Mouse (Mus musculus): Measurements from ENCODE around the gene Tollip. TPM values are rescaled to one million over a fixed set of nuclear protein-coding genes. Genes with fewer than 3 reads are reported as not detected.
A peak's percentile ranks its signal among the peaks of the same experiment; 100 is the strongest.

The Tollip gene
- polyA plus RNA-seq, 1 experiment from 2014 or later = 24.5 TPM

DNA sequence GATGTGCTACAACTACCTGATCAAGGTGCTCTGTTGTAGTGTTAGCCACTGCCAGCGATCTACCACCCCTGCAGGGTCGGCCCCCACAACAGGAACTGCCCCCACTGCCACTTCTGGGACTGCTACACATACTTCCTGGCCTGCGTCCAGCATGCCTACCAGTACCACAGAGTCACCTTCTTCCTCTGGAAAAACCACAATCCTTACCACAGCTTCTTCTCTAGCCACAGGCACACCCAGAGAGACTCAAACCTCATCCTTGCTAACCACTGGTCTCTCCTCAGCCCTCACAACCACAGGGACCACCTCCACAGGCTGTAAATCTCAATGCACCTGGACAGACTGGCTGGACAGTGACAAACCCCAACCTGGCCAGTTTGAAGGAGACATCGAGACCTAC is 57.3 kb downstream of the Tollip start:
- ATAC-seq (ENCODE audit: low read depth) = no peak
- no peak overlapping the region for H3K4me2 ChIP-seq (ENCODE audit: low read depth, low read length)
- H3K4me1 ChIP-seq (ENCODE audit: control insufficient read depth, low read depth, low read length) = no peaks in the 10 kb centered on the region
- no peaks in the 10 kb centered on the region for H3K27me3 ChIP-seq (ENCODE audit: control insufficient read depth, insufficient read depth, low read depth, low read length)
- no peaks in the 10 kb centered on the region for H3K9me3 ChIP-seq (replicated peaks; ENCODE audit: control insufficient read depth, low read length)
- H3K36me3 ChIP-seq (ENCODE audit: control insufficient read depth, insufficient read depth) = no peaks in the 10 kb centered on the region
- no peak overlapping the region for H3K27ac ChIP-seq (ENCODE audit: low read length)
- 20% methylated on average over 4 of the region's 4 CpGs for WGBS (ENCODE audit: insufficient replicate concordance)
- H3K4me3 ChIP-seq (ENCODE audit: low read depth, low read length) = no peak overlapping the region
- no peak overlapping the region for H3K9ac ChIP-seq (ENCODE audit: low read depth, low read length)

DNA sequence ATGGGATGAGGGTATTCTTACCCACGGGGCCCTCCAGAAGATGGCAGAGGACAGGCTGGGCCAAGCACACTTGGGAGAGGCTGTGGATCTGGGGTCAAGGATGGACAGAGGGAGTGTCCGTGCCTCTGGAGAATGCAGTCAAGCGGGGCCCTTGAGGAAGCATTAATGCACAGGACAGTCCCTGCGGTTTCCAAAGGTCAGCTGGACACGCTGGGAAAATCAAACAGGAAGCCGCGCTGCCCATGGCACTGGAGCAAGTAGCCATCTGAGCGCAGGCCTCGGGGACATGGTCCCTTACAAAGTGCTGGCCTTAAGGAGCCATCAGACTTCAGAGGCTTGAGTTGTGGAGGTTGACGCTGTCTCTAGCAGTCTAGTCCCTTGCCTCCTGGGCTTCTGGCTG is 78.0 kb downstream of the Tollip start:
- no peak for ATAC-seq (ENCODE audit: low read depth)
- 71% methylated on average over 10 of the region's 10 CpGs for WGBS (ENCODE audit: insufficient replicate concordance)
- no peak overlapping the region for H3K4me3 ChIP-seq (ENCODE audit: low read depth, low read length)
- H3K4me2 ChIP-seq (ENCODE audit: low read depth, low read length) = no peak overlapping the region
- no peaks in the 10 kb centered on the region for H3K4me1 ChIP-seq (ENCODE audit: control insufficient read depth, low read depth, low read length)
- no peaks in the 10 kb centered on the region for H3K36me3 ChIP-seq (ENCODE audit: control insufficient read depth, insufficient read depth)
- H3K9ac ChIP-seq (ENCODE audit: low read depth, low read length) = no peak overlapping the region
- H3K9me3 ChIP-seq (replicated peaks; ENCODE audit: control insufficient read depth, low read length) = no peaks in the 10 kb centered on the region
- no peaks in the 10 kb centered on the region for H3K27me3 ChIP-seq (ENCODE audit: control insufficient read depth, insufficient read depth, low read depth, low read length)
- H3K27ac ChIP-seq (ENCODE audit: low read length) = no peak overlapping the region

DNA sequence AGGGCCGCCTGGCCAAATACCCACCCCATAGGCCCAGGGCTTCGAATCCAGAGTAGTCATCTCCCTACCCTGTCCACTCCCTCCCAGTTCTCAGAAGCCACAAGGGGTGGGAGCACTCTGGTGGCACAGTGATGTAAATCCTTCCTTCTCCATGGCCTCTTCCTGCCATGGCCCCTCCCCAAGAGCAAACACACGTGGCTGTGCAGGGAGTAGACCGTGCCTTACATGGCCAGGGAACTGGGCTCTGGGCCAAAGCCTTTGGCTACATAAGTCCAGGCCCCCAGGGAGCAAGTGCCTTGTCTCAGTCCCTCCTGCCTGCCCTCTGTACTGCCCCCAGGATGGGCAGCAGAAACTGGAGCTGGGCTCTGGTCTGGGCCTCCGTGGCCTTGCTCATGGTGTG is 79.5 kb downstream of the Tollip start, which contains the start of gene Muc5b:
Muc5b (plus strand) TSS at position 292 of the 400 bp plus-strand sequence.
- Histone ChIP-seq H3K36me3 (ENCODE audit: control insufficient read depth, insufficient read depth) (no peaks in the 10 kb centered on the region), H3K4me1 (ENCODE audit: control insufficient read depth, low read depth, low read length) (no peaks in the 10 kb centered on the region), H3K27me3 (ENCODE audit: control insufficient read depth, insufficient read depth, low read depth, low read length) (no peaks in the 10 kb centered on the region), H3K9ac (ENCODE audit: low read depth, low read length) (no peak within 1 kb of the TSS), H3K9me3 (replicated peaks; ENCODE audit: control insufficient read depth, low read length) (no peaks in the 10 kb centered on the region), H3K4me3 (ENCODE audit: low read depth, low read length) (no peak within 1 kb of the TSS), H3K4me2 (ENCODE audit: low read depth, low read length) (no peak within 1 kb of the TSS), H3K27ac (ENCODE audit: low read length) (no peak within 1 kb of the TSS)
- 0 out of 2 replicates have a peak, but pooled peaks have one; percentile 16 for ATAC-seq (ENCODE audit: low read depth)
- 37% methylated on average over 5 of the region's 5 CpGs for WGBS (ENCODE audit: insufficient replicate concordance)

DNA sequence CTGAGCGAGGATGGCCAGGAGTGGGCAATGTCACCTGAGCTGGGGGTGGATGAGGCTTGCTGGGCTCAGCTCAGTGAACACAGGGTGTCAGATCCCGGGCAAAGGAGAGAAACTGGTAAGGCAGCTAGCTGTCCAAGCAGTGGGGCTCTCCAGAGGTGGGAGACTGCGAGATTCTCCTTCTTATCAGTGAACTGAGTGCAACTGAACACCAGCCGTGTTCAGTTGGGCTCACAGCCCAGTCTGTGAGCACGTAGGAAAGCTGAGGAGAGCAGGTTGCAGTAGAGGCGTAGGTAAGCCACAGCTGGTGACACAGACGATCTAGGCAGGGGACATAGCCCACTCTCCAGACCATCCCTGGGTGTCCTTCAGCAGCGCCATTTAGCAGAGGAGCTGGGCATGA is 81.9 kb downstream of the Tollip start:
- no peak for ATAC-seq (ENCODE audit: low read depth)
- no peaks in the 10 kb centered on the region for H3K9me3 ChIP-seq (replicated peaks; ENCODE audit: control insufficient read depth, low read length)
- H3K9ac ChIP-seq (ENCODE audit: low read depth, low read length) = no peak overlapping the region
- H3K4me2 ChIP-seq (ENCODE audit: low read depth, low read length) = no peak overlapping the region
- no peak overlapping the region for H3K4me3 ChIP-seq (ENCODE audit: low read depth, low read length)
- H3K27me3 ChIP-seq (ENCODE audit: control insufficient read depth, insufficient read depth, low read depth, low read length) = no peaks in the 10 kb centered on the region
- no peaks in the 10 kb centered on the region for H3K4me1 ChIP-seq (ENCODE audit: control insufficient read depth, low read depth, low read length)
- no peaks in the 10 kb centered on the region for H3K36me3 ChIP-seq (ENCODE audit: control insufficient read depth, insufficient read depth)
- 23% methylated on average over 8 of the region's 8 CpGs for WGBS (ENCODE audit: insufficient replicate concordance)
- H3K27ac ChIP-seq (ENCODE audit: low read length) = no peak overlapping the region

DNA sequence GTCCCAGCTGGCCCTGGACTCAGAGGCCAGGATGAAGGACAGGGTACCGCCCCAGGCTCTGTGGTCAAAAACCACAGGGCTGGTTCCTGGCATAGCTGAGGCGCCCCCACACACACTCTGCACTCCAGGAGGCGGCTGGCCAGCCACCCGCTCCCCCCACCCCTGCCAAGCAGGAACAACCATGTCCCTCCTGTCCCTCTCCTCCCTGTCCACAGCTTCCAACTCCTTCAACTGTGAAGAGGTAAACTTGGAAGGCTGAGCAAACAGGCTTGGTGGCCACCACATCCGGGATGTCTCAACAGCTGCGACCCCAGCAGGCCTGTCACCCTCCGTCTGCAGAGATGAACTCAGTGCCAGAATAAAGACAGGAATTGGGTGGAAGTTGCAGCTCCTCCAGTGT is 82.4 kb downstream of the Tollip start:
- H3K9ac ChIP-seq (ENCODE audit: low read depth, low read length) = no peak overlapping the region
- no peaks in the 10 kb centered on the region for H3K9me3 ChIP-seq (replicated peaks; ENCODE audit: control insufficient read depth, low read length)
- ATAC-seq (ENCODE audit: low read depth) = no peak
- H3K4me3 ChIP-seq (ENCODE audit: low read depth, low read length) = no peak overlapping the region
- H3K27ac ChIP-seq (ENCODE audit: low read length) = no peak overlapping the region
- H3K27me3 ChIP-seq (ENCODE audit: control insufficient read depth, insufficient read depth, low read depth, low read length) = no peaks in the 10 kb centered on the region
- H3K36me3 ChIP-seq (ENCODE audit: control insufficient read depth, insufficient read depth) = no peaks in the 10 kb centered on the region
- H3K4me1 ChIP-seq (ENCODE audit: control insufficient read depth, low read depth, low read length) = no peaks in the 10 kb centered on the region
- no peak overlapping the region for H3K4me2 ChIP-seq (ENCODE audit: low read depth, low read length)
- WGBS (ENCODE audit: insufficient replicate concordance) = 19% methylated on average over 7 of the region's 7 CpGs

Other genes starting within 250 kb of the Tollip start
- gene Muc2, start 228.2 kb downstream of the Tollip start, polyA plus RNA-seq (2015; fragmentation: Nextera tagmentation; extraction: Ambion mirVana) = 0.24 TPM in 1 of 2 replicates, not detected in the other
- gene Muc5ac, start 129.5 kb downstream of the Tollip start, polyA plus RNA-seq (2015; fragmentation: Nextera tagmentation; extraction: Ambion mirVana) = not detected in 2 replicates
- gene Muc5b, start 79.4 kb downstream of the Tollip start, polyA plus RNA-seq (2015; fragmentation: Nextera tagmentation; extraction: Ambion mirVana) = 0.01 TPM in 1 of 2 replicates, not detected in the other
- gene Brsk2, start 31.2 kb upstream of the Tollip start, polyA plus RNA-seq (2015; fragmentation: Nextera tagmentation; extraction: Ambion mirVana) = 0.09 and 0.21 TPM in 2 replicates
- gene Mob2, start 142.6 kb upstream of the Tollip start, polyA plus RNA-seq (2015; fragmentation: Nextera tagmentation; extraction: Ambion mirVana) = 58.9 and 60.7 TPM in 2 replicates
- 2.8 TPM in 2 replicates for gene Dusp8, start 177.3 kb upstream of the Tollip start, polyA plus RNA-seq (2015; fragmentation: Nextera tagmentation; extraction: Ambion mirVana)
- not detected in 2 replicates for gene Gm45618, start 202.2 kb upstream of the Tollip start, polyA plus RNA-seq (2015; fragmentation: Nextera tagmentation; extraction: Ambion mirVana)
- not detected in 2 replicates for gene Gm39115, start 217.5 kb upstream of the Tollip start, polyA plus RNA-seq (2015; fragmentation: Nextera tagmentation; extraction: Ambion mirVana)
- gene Gm45337, start 226.1 kb upstream of the Tollip start, polyA plus RNA-seq (2015; fragmentation: Nextera tagmentation; extraction: Ambion mirVana) = not detected in 2 replicates
- not detected in 2 replicates for gene Gm29735, start 238.6 kb upstream of the Tollip start, polyA plus RNA-seq (2015; fragmentation: Nextera tagmentation; extraction: Ambion mirVana)
- not detected in 2 replicates for gene Gm4553, start 247.2 kb upstream of the Tollip start, polyA plus RNA-seq (2015; fragmentation: Nextera tagmentation; extraction: Ambion mirVana)

Measured in liver, embryonic 16.5 days (tissue).